Mouse (Mus musculus) regulatory T cell (primary cell): Measurements from ENCODE around the gene Ubtd1.

Experiments used
- in situ Hi-C: fragments of 300-600 bp; cut with MboI, MseI; formaldehyde crosslinking; loops from one replicate; pipeline ENCODE4 v1.15.1; 2025; ENCODE audit warnings: high pct_unique_total_duplicates

Ubtd1 gene

GRCm38 (mm10) chr19:42021681-42022541 is 40.3 kb downstream of the Ubtd1 start:
- in situ Hi-C loops, result no loop called here

- in situ Hi-C loops, result no loop called here
Observed at GRCm38 (mm10) chr19:42022542-42022848, 40.9 kb downstream of the Ubtd1 start.

DNA sequence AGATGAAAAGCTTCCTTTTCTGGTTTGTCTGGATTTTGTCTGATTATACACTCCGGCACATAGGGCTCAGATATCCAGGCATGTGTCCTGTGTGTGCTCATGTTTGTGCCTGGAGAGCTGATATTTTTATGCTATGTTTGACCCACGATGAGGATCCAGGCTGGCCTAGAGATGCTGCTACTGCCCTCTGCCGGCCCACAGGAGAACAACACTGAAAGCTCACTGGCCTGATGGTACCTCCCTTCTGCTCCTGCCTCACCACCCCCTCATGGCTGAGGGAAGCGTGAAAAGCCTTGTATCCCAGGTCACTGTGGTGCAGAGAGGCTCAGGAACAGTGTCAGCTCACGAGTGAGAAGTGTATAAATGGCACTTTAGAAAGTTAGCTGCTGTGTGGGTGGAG is 44.6 kb downstream of the Ubtd1 start:
- in situ Hi-C loops, result no loop called here

DNA sequence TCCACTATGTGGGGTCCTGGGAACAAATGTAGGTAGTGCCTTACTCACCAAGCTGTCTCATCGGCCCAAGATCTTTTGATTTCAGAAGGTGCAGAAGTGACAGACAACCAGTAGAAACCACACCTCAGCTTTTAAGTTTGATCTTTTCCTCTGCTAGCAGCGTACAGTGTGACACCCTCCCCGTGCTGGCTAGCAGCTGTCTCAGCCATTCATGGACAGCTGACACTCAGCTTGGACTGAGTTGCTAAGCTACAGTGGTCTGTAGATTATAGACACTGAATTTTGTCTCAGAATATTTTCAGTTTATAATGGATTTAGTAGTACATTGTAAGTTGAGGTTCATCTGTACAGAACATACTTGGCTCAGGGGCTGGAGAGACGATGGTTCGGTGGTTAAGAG is 49.5 kb downstream of the Ubtd1 start:
- in situ Hi-C loops, result loop anchor here (5.0 kb wide), 1 partner anchor 131 kb away; the partner anchor contains the start of gene Zfyve27

DNA sequence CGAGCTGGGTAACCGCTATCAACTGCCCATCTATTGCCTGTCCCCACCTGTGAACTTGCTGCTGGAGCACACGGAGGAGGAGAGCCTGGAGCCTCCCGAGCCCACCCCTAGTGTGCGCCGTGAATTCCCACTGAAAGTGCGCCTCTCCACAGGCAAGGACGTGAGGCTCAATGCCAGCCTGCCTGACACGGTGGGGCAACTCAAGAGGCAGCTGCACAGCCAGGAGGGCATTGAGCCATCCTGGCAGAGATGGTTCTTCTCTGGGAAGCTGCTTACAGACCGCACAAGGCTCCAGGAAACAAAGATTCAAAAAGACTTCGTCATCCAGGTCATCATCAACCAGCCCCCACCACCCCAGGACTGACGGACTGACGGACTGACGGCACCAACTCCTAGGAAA is 52.0 kb downstream of the Ubtd1 start:
- in situ Hi-C loops, result loop anchor here (5.0 kb wide), 1 partner anchor 129 kb away; the partner anchor contains the start of gene Zfyve27

GRCm38 (mm10) chr19:42034146-42034775 is 52.7 kb downstream of the Ubtd1 start:
- in situ Hi-C loops, result loop anchor here (5.0 kb wide), 1 partner anchor 128 kb away; the partner anchor contains the start of gene Zfyve27

GRCm38 (mm10) chr19:42034881-42035455 is 53.4 kb downstream of the Ubtd1 start:
- in situ Hi-C loops, result loop anchor here (5.0 kb wide), 1 partner anchor 127 kb away; the partner anchor contains the start of gene Zfyve27

DNA sequence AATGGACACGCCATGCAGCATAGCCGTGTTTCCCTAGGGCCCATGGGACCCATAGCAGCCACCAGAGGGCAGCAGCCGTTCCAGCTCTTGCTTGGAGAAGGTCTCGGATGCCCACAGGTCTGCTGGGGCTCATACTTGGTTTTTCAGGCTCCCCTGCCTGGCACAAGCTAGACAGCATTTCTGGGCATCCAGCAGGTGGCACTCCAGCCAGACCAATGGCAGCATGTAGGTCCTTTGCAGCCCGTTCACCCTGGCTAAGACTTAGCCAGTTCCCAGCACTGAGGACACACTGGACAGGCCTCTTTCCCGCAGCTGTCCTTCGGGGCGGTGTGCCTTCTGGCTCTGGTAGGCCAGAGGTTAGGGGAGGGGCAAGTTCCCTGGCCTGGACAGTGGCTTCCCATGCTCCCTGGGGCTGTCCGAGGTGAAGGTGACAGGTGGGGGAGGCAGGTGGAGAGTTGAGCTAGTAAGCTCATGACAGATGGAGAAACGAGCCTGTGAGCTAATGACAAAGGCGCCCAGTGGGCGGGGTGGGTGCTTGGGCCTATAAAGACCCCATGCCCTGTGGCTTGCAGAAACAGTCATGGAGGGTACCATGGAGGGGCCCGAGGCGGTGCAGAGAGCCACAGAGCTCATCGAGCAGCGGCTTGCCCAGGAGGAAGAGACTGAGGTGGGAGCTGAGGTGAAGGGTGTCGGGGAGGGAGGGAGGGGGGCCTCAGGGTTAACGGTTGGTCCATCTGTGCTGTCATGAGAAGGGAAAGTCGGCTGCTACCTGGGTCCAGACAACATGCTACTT is 54.1 kb downstream of the Ubtd1 start, which contains the start of gene Ankrd2:
Gene Ankrd2 (plus strand): TSS at position 545 of the 793 bp plus-strand sequence.
- in situ Hi-C loops, result no loop called here

DNA sequence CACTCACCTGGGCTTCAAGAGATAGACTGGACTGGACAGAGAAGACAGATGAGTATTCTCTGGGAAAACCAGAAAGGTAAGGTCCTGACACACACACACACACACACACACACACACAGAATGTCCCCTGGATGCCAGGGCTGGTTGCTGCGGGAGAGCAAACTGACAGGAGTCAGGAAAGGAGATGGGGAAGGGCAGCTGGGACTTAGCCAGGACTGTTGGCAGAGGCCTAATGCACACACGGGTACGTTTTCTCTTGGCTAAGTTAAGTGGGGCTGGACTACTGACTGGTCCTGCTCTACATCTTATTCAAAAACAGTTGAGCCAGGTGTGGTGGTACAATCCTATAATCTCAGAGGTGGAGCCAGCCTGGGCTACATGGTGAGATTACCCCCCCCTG is 54.8 kb downstream of the Ubtd1 start:
- in situ Hi-C loops, result no loop called here

- in situ Hi-C loops, result no loop called here
Observed at GRCm38 (mm10) chr19:42037167-42037702, 55.7 kb downstream of the Ubtd1 start.

GRCm38 (mm10) chr19:42038310-42038709 is 56.7 kb downstream of the Ubtd1 start:
- in situ Hi-C loops, result no loop called here

GRCm38 (mm10) chr19:42043988-42044387 is 62.4 kb downstream of the Ubtd1 start:
- in situ Hi-C loops, result no loop called here

GRCm38 (mm10) chr19:42045269-42046102 is 63.9 kb downstream of the Ubtd1 start, which contains the start of gene Hoga1:
Hoga1 (plus strand) TSS chr19:42045610.
- in situ Hi-C loops, result no loop called here

DNA sequence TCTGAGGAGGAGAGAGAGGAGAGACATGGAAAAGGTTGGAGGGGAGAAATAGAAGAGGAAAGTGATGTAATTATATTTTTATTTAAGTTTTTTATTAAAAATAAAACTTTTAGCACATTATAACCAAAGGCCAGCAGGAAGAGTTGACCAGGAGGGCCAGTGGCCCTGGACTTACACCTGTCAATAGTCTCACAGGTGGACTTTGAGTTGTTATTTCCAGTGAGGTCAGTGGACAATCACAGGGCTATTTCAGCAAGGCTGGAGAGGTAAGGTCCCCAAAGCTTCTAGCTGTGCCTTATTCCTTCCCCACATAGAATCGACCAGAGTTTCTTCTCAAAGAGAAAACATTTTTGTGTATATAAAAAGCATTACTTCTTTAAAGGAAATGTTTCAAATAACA is 68.7 kb downstream of the Ubtd1 start:
- in situ Hi-C loops, result loop anchor here (10.0 kb wide), 1 partner anchor 1115 kb away; no protein-coding TSS in a partner anchor

GRCm38 (mm10) chr19:42051351-42051750 is 69.8 kb downstream of the Ubtd1 start:
- in situ Hi-C loops, result loop anchor here (10.0 kb wide), 1 partner anchor 1113 kb away; no protein-coding TSS in a partner anchor

- in situ Hi-C loops, result loop anchor here (10.0 kb wide), 1 partner anchor 1113 kb away; no protein-coding TSS in a partner anchor
Observed at GRCm38 (mm10) chr19:42051948-42052347, 70.4 kb downstream of the Ubtd1 start, which contains the start of gene 4933411K16Rik. 4933411K16Rik (plus strand) TSS chr19:42052248.

DNA sequence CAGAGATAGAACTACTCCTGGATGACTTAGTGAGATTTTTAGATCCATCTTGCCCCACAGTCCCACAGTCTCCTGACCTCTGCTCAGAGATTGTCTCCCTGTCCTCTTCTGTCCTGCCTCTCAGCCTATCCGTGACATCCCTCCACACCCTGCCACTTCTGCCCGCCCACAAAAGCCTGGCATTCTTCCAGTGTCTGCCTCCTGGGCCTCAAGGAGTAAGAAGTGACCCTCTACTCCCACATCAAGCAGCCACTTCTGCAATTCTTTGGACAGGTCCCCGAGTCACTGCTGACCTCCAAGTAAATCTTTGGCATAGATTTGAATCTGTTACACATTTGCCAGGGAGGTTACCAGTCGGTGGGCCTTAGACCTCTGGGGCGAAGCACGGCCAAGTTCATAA is 72.7 kb downstream of the Ubtd1 start:
- in situ Hi-C loops, result loop anchor here (10.0 kb wide), 1 partner anchor 1111 kb away; no protein-coding TSS in a partner anchor

- in situ Hi-C loops, result loop anchor here (10.0 kb wide), 1 partner anchor 1109 kb away; no protein-coding TSS in a partner anchor
Observed at GRCm38 (mm10) chr19:42055881-42056280, 74.3 kb downstream of the Ubtd1 start.

GRCm38 (mm10) chr19:42056719-42057409 is 75.3 kb downstream of the Ubtd1 start:
- in situ Hi-C loops, result loop anchor here (10.0 kb wide), 1 partner anchor 1108 kb away; no protein-coding TSS in a partner anchor
